Mouse (Mus musculus) CD4-positive, CD25-positive, alpha-beta regulatory T cell, adult 2 months (primary cell): ENCODE data around the gene Tef.

Source experiments
- DNase-seq: peaks from one replicate; pipeline ENCODE4 v3.0.0-alpha.2; 2012; ENCODE audit warnings: low read depth, low spot score

The Tef gene

DNA sequence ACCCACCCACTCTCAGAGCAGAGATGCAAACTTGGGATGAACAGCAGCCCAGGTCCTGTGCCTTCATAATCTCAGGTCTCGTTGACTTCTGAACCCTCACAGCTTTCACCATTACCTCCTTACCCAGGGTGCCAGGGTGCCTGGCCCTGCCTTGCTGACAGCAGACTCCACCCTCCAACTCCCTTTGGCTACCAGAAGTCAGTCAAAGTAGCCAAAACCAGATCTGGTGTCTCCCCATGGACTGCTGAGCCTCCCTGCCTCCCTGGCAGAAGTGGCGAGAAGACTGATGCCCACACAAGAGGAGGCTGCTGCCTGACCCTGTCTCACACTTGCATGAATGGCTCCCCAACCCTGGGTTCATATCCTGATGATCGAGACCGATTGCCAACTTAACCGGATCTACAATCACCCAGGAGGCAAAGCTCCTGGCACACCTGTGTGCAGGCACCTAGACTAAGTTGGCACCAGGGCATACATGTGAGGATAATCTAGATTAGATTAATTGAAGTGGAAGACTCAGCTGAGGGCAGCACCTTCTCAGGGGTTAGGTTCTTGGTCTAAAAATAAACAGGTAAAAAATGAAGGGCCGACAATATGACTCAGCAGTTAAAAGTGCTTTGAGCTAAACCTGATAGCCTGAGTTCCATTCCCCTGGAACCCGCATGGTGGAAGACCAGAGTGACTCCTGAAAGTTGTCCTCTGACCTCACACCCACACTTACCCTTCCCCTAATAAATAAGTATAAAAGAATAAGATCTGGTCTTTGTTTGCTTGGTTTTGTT lies 26.4 kb downstream of the Tef start:
- no peak for DNase-seq

- DNase-seq, result no peak
Measured at GRCm38 (mm10) chr15:81829208-81829580, 27.0 kb downstream of the Tef start.

DNA sequence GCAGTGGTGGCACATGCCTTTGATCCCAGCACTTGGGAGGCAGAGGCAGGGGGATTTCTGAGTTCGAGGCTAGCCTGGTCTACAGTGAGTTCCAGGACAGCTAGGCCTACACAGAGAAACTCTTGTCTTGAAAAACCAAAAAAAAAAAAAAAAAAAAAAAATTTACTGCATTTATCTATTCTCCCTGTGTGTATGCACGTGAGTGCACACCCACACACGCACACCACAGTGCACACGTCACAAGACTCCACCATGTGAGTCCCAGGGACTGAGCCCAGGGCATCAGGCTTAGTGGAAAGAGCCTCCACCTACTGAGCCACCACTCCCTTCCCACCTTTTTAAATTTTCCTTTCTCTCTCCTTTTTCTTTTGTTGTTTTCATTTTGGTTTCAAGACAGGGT lies 28.3 kb downstream of the Tef start:
- no peak for DNase-seq

- peak; percentile 93 for DNase-seq
Measured at GRCm38 (mm10) chr15:81831136-81831825, 29.1 kb downstream of the Tef start.

DNA sequence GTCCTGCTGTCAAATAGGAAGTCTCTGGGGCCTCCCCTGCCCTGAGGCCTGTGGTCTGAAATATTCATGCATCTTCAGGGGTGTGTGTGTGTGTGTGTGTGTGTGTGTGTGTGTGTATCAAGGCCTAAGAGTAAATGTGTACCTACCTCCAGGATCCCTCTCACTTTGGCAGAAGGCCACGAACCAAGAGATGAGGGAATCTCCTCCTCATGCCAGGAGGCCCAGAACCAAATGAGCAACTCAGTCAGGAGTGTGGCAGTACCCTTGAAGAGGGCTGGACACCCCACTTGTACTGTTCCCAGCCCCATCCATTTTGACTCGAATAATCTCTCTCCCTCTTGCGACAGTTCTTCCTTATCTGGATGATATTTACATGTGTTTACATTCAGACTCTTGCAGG lies 30.0 kb downstream of the Tef start:
- DNase-seq, result no peak

DNA sequence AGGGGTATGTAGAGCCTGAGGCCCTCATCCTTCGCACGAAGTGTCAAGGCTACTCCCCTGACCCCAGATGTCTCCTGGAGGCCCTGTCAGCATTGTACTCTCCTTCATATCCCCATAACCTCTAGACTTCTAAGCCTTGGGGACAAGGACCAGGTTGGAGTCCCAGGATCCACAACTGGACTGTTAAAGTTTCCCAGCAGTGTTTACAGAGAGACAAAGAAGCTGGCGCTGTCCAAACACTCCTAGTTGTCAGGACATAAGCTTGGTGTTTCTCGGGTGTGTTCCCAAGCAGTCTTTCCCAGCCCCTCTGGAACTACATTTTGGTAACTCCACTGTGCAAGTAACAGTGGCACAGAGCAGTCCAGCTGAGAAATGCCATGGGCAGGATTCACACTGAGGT lies 31.3 kb downstream of the Tef start:
- no peak for DNase-seq

DNA sequence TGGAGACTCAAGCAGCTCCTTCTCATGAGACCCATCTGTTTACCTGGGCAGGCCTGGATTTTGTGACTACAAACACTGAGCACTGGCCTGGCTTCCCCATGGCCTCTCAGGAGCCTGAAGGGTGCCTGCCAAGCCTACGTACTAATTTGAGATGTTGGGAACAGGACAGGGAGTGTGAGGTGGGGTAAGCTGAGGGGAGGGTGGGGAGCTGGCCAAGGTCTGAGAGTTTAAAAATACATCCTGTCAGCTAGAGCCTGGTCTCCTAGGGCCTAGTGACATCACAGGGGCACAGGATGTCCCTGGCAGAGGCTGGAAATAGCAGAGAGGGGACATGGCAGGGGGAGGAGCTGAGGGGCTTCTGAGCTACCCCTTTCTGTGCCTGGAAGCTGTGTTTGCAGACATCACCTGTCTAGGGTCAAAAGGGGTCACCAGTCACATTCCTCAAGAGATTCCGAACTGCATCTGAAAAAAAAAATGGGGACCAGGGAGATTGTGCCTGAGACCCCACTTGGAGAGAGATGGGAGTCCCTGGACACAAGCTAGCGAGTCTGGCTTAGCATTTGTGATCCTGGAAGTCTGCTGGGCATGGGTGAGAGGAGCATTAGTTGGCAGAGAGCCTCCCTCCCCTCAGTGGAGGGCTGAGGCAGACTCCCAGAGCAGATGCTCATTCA lies 32.1 kb downstream of the Tef start:
- no peak for DNase-seq

- DNase-seq, result no peak
Measured at GRCm38 (mm10) chr15:81835007-81835880, 33.0 kb downstream of the Tef start.

GRCm38 (mm10) chr15:81836124-81836821 lies 34.1 kb downstream of the Tef start:
- no peak for DNase-seq

GRCm38 (mm10) chr15:81836966-81837920 lies 35.0 kb downstream of the Tef start:
- no peak for DNase-seq

GRCm38 (mm10) chr15:81838554-81839235 lies 36.5 kb downstream of the Tef start:
- DNase-seq, result no peak

- no peak for DNase-seq
Measured at GRCm38 (mm10) chr15:81839634-81840033, 37.4 kb downstream of the Tef start.

DNA sequence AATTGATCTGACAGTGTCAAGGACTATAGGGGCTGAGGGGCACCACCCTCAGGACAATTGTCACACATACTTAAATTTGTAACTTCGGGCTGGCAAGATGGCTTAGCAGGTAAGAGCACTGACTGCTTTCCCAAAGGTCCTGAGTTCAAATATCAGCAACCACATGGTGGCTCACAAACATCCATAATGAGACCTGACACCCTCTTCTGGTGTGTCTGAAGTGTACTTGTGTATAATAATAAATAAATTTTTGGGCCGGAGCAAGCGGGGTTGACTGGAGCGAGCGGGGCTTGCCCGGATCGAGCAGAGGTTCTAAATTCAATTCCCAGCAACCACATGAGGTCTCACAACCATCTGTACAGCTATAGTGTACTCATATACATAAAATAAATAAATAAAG lies 38.1 kb downstream of the Tef start:
- no peak for DNase-seq

GRCm38 (mm10) chr15:81842275-81842674 lies 40.1 kb downstream of the Tef start:
- DNase-seq, result no peak

DNA sequence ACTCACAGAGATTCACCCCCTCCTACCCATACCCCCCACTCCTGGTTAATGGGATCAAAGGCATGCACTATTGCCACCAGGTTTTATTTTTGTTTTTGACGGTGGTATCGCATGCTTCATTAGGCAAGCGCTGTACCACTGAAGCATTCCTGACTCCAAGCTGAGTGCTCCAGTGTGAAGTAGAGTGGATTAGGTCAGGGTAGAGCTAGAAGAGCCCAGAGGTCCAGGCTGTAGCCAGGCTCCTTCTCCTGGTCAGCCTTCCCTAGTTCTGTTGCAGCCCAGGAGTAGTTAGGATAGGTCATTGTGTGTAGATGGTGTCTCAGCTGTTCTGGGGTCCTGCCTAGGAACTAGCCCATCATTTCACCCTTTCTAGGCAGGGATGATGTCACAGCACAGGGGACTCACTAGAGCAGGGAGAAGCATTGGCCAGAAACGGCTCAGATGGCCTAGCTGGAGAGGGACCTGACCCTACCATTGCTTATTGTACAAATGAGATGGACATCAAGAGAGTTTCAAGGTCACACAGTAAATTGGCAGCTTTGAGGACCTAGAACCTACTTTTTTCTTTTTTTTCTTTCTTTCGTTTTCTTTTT lies 42.9 kb downstream of the Tef start:
- DNase-seq, result no peak

GRCm38 (mm10) chr15:81845724-81846123 lies 43.5 kb downstream of the Tef start:
- no peak for DNase-seq

DNA sequence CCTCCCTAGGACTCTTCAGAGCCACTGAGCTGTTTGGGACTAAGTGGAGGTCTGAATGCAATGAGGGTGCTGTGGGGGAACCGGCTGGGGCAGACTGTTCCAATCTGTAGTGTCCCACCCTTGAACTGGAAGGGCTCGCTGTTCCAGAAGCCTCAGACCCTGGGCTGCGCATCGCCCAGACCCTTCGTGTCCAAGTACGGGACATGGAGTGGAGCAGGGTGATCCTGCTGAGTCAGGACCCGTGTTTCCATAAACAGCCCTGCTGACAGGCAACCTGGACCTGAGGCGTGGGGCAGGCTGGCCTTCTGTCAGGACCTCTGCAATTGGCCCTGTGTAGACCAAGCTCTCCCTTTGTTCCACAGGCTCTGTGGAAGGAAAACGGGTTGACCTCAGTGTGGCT lies 44.5 kb downstream of the Tef start:
- DNase-seq, result no peak

GRCm38 (mm10) chr15:81847161-81847560 lies 44.9 kb downstream of the Tef start:
- DNase-seq, result no peak

- no peak for DNase-seq
Measured at GRCm38 (mm10) chr15:81847861-81848260, 45.6 kb downstream of the Tef start.
